Mouse (Mus musculus): Measurements from ENCODE around the gene Tspan17.

Tspan17 gene

GRCm38 (mm10) chr13:54765281-54766191 is 23.6 kb upstream of the Tspan17 start:
- peak; percentile 82 for DNase-seq

GRCm38 (mm10) chr13:54766192-54766768 is 22.9 kb upstream of the Tspan17 start, which contains the start of gene Sncb:
Gene Sncb (minus strand): TSS chr13:54766595.
- peak; percentile 93 for DNase-seq

GRCm38 (mm10) chr13:54767012-54767411 is 22.2 kb upstream of the Tspan17 start:
- DNase-seq, result peak; percentile 44

- peak; percentile 80 for DNase-seq
Observed at GRCm38 (mm10) chr13:54780592-54780991, 8.6 kb upstream of the Tspan17 start.

GRCm38 (mm10) chr13:54781086-54781485 is 8.1 kb upstream of the Tspan17 start:
- no peak for DNase-seq

- DNase-seq, result no peak
Observed at GRCm38 (mm10) chr13:54783235-54783634, 5.9 kb upstream of the Tspan17 start.

GRCm38 (mm10) chr13:54783698-54784097 is 5.5 kb upstream of the Tspan17 start, which contains the start of gene Eif4e1b:
Gene Eif4e1b (plus strand): TSS chr13:54783998.
- no peak for DNase-seq

- peak; percentile 74 for DNase-seq
Observed at GRCm38 (mm10) chr13:54787591-54787990, 1.6 kb upstream of the Tspan17 start.

- peak; percentile 88 for DNase-seq
Observed at GRCm38 (mm10) chr13:54789561-54790397, 602 bp downstream of the Tspan17 start.

- peak; percentile 67 for DNase-seq
Observed at GRCm38 (mm10) chr13:54792259-54793230, 3.4 kb downstream of the Tspan17 start.

GRCm38 (mm10) chr13:54794002-54794577 is 4.9 kb downstream of the Tspan17 start:
- DNase-seq, result peak; percentile 50

GRCm38 (mm10) chr13:54794843-54795242 is 5.7 kb downstream of the Tspan17 start:
- DNase-seq, result no peak

- peak; percentile 63 for DNase-seq
Observed at GRCm38 (mm10) chr13:54797356-54797755, 8.2 kb downstream of the Tspan17 start.

GRCm38 (mm10) chr13:54797861-54798643 is 8.9 kb downstream of the Tspan17 start:
- DNase-seq, result peak; percentile 51

GRCm38 (mm10) chr13:54798740-54799139 is 9.6 kb downstream of the Tspan17 start:
- peak; percentile 32 for DNase-seq

- peak; percentile 79 for DNase-seq
Observed at GRCm38 (mm10) chr13:54799701-54800100, 10.5 kb downstream of the Tspan17 start.

- DNase-seq, result peak; percentile 36
Observed at GRCm38 (mm10) chr13:54800206-54800605, 11.0 kb downstream of the Tspan17 start.

- DNase-seq, result no peak
Observed at GRCm38 (mm10) chr13:54803010-54803409, 13.8 kb downstream of the Tspan17 start.

GRCm38 (mm10) chr13:54805134-54805838 is 16.1 kb downstream of the Tspan17 start:
- peak; percentile 69 for DNase-seq

GRCm38 (mm10) chr13:54806434-54806976 is 17.3 kb downstream of the Tspan17 start:
- DNase-seq, result no peak

Measured in cerebellum, adult 9-11 months (tissue).